In the genomic region with DNA sequence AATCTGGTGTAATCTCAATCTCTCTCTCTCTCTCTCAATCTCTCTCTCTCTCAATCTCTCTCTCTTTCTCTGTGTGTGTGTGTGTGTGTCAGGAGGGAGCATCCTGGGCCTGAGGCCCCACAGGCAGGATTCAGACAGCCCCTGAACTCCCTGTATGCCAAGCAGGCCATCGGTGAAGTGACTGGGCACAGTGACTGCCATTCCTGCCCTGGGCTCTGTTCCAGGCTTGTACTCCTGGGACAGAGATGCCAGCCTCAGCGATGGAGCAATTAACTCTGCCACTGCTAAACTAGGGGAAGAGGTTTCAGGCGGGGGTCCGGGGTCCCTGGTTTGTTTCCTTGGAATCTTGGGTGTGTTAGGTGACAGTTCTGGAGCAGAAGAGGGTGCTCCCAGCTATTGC, we compare ENCODE assay signal across 14 mouse cellular contexts. TPM values are rescaled to one million over a fixed set of nuclear protein-coding genes. Genes with fewer than 3 reads are reported as not detected.
DNase-seq lines count a peak whose midpoint lies in the region; TF ChIP-seq lines count a peak whose summit lies in the region.
"Had no signal": no experiment of that assay in that cellular context is flagged by ENCODE, and none has a peak within 500 bp of the region (broad histone marks: within the 10 kb centered on the region; RNA-seq: fewer than 3 reads in every experiment).

No protein-coding gene starts in this region.

- peak overlapping the region; percentile 100 for H3K27ac ChIP-seq in gastrocnemius, adult 2 months
- H3K27ac ChIP-seq: embryonic facial prominence, embryonic 15.5 days; forebrain, embryonic 12.5 days; hindbrain, embryonic 15.5 days; liver, embryonic 12.5 days; neural tube, embryonic 15.5 days; stomach, postnatal 0 days had no signal

- DNase-seq in gastrocnemius, adult 2 months: peak; percentile 82
- no peak for DNase-seq in gastrocnemius, postnatal 4 days (ENCODE audit: low spot score in 2 of 2)
- peak; percentile 78 for DNase-seq in left cerebral cortex, postnatal 4 days
- no peak for DNase-seq in left cerebral cortex, adult 18-20 months (ENCODE audit: low spot score in 2 of 2)
- DNase-seq in adrenal gland, postnatal 14 days: peak; percentile 81
- peak; percentile 77 for DNase-seq in skeletal muscle tissue, adult 2 months (ENCODE audit: low read depth, low spot score)
- no peak for DNase-seq in thymus, postnatal 4 days
- DNase-seq: kidney, adult 2 months had no signal

- TF ChIP-seq CTCF in gastrocnemius, adult 2 months (IDR thresholded peaks at IDR 0.05): no peak

- peak overlapping the region; percentile 85 for H3K4me3 ChIP-seq in gastrocnemius, adult 2 months
- H3K4me3 ChIP-seq: embryonic facial prominence, embryonic 15.5 days; forebrain, embryonic 12.5 days; hindbrain, embryonic 15.5 days; liver, embryonic 12.5 days; neural tube, embryonic 15.5 days had no signal

- intact Hi-C loops in gastrocnemius, adult 2 months (cut with DNase I): loop anchor here (10.0 kb wide), 1 partner anchor 494 kb away; the partner anchor contains the start of gene 2410015M20Rik
- intact Hi-C loops in left cerebral cortex, postnatal 4 days (cut with DNase I): no loop called here

RNA-seq across cellular contexts. Expression of gene Plin4, which starts 1.0 kb away (rescaled TPM):
- total RNA-seq in gastrocnemius, adult 2 months (2021): 100 to 1,000 TPM; 255 to 281 TPM
- total RNA-seq in gastrocnemius, postnatal 4 days (2021): 10 to 100 TPM; 60.0 to 80.1 TPM
- total RNA-seq in left cerebral cortex, postnatal 4 days (2021): under 1 TPM; 0.20 to 0.24 TPM
- total RNA-seq in left cerebral cortex, adult 18-20 months (2021): 1 to 10 TPM; 2.6 to 3.4 TPM
- 76.6 and 87.5 TPM in 2 replicates for total RNA-seq in adrenal gland, postnatal 14 days (2021)

RNA-seq across cellular contexts. Expression of gene Plin5, which starts 6.8 kb away (rescaled TPM):
- total RNA-seq in gastrocnemius, adult 2 months (2021): 10 to 100 TPM; 22.9 to 55.7 TPM
- 10 to 100 TPM; 25.7 to 29.7 TPM for total RNA-seq in gastrocnemius, postnatal 4 days (2021)
- total RNA-seq in left cerebral cortex, postnatal 4 days (2021): 1 to 10 TPM; 1.2 to 1.9 TPM
- under 1 TPM; 0.37 to 0.60 TPM for total RNA-seq in left cerebral cortex, adult 18-20 months (2021)
- 91.4 and 109 TPM in 2 replicates for total RNA-seq in adrenal gland, postnatal 14 days (2021)

RNA-seq across cellular contexts. Expression of gene Lrg1, which starts 11.2 kb away (rescaled TPM):
- 10 to 100 TPM; 13.2 to 25.5 TPM for total RNA-seq in gastrocnemius, adult 2 months (2021)
- 1 to 10 TPM; 3.1 to 4.0 TPM for total RNA-seq in gastrocnemius, postnatal 4 days (2021)
- total RNA-seq in left cerebral cortex, postnatal 4 days (2021): not detected
- 1 to 10 TPM; 1.8 to 3.6 TPM for total RNA-seq in left cerebral cortex, adult 18-20 months (2021)
- total RNA-seq in adrenal gland, postnatal 14 days (2021): 58.3 and 63.2 TPM in 2 replicates

RNA-seq across cellular contexts. Expression of gene Sema6b, which starts 29.6 kb away (rescaled TPM):
- 1 to 10 TPM; 1.9 to 3.2 TPM for total RNA-seq in gastrocnemius, adult 2 months (2021)
- 10 to 100 TPM; 21.0 to 21.8 TPM for total RNA-seq in gastrocnemius, postnatal 4 days (2021)
- total RNA-seq in left cerebral cortex, postnatal 4 days (2021): 10 to 100 TPM; 91.1 to 95.7 TPM
- total RNA-seq in left cerebral cortex, adult 18-20 months (2021): 100 to 1,000 TPM; 116 to 117 TPM
- total RNA-seq in adrenal gland, postnatal 14 days (2021): 11.9 and 15.2 TPM in 2 replicates

RNA-seq across cellular contexts. Expression of gene Hdgfl2, which starts 31.1 kb away (rescaled TPM):
- total RNA-seq in gastrocnemius, adult 2 months (2021): 10 to 100 TPM; 23.8 to 26.3 TPM
- total RNA-seq in gastrocnemius, postnatal 4 days (2021): 10 to 100 TPM; 52.4 to 61.6 TPM
- total RNA-seq in left cerebral cortex, postnatal 4 days (2021): 100 to 1,000 TPM; 109 to 117 TPM
- 10 to 100 TPM; 90.6 to 95.8 TPM for total RNA-seq in left cerebral cortex, adult 18-20 months (2021)
- total RNA-seq in adrenal gland, postnatal 14 days (2021): 52.5 and 60.1 TPM in 2 replicates

Comparison
In these comparisons a context has a peak if more than half of its experiments do, and no peak if none do; other contexts are left out.
1. DNase-seq: peak in gastrocnemius, adult 2 months (single experiment), left cerebral cortex, postnatal 4 days (single experiment), adrenal gland, postnatal 14 days (single experiment) and skeletal muscle tissue, adult 2 months (single experiment); none in gastrocnemius, postnatal 4 days (0 of 2), left cerebral cortex, adult 18-20 months (0 of 2) and thymus, postnatal 4 days (single experiment).
2. RNA of gene Plin4, which starts 1.0 kb away (total RNA-seq): 255 to 281 TPM in gastrocnemius, adult 2 months, 60.0 to 80.1 TPM in gastrocnemius, postnatal 4 days and 76.6 to 87.5 TPM in adrenal gland, postnatal 14 days; 2.6 to 3.4 TPM in left cerebral cortex, adult 18-20 months and 0.20 to 0.24 TPM in left cerebral cortex, postnatal 4 days; every median in the first group is over 10 times any median in the second.
3. RNA of gene Plin5, which starts 6.8 kb away (total RNA-seq): 91.4 to 109 TPM in adrenal gland, postnatal 14 days, 22.9 to 55.7 TPM in gastrocnemius, adult 2 months and 25.7 to 29.7 TPM in gastrocnemius, postnatal 4 days; 1.2 to 1.9 TPM in left cerebral cortex, postnatal 4 days and 0.37 to 0.60 TPM in left cerebral cortex, adult 18-20 months; every median in the first group is over 4 times any median in the second.